ENCODE assay signal across 16 mouse cellular contexts in genomic region chr6:139108263-139108662, GRCm38 (mm10).
"Had no signal": no experiment of that assay in that cellular context is flagged by ENCODE, and none has a peak within 500 bp of the region (broad histone marks: within the 10 kb centered on the region; RNA-seq: fewer than 3 reads in every experiment).

No protein-coding gene starts in this region.

- H3K36me3 ChIP-seq: neural tube, embryonic 13.5 days; neural tube, embryonic 15.5 days; stomach, embryonic 15.5 days had no signal

- H3K9ac ChIP-seq: neural tube, embryonic 13.5 days; neural tube, embryonic 15.5 days; stomach, embryonic 15.5 days had no signal

- H3K9me3 ChIP-seq: neural tube, embryonic 13.5 days; neural tube, embryonic 15.5 days; stomach, embryonic 15.5 days had no signal

- DNase-seq: retina, postnatal 1 day; right cerebral cortex, adult 18-20 months; right cerebral cortex, postnatal 14 days; right cerebral cortex, postnatal 25 days; right cerebral cortex, postnatal 4 days; spleen, adult 18-20 months; thymus, adult 18-20 months; thymus, adult 2 months; thymus, postnatal 14 days; thymus, postnatal 25 days; thymus, postnatal 36 days; thymus, postnatal 4 days had no signal

- H3K4me3 ChIP-seq: neural tube, embryonic 13.5 days; neural tube, embryonic 15.5 days; stomach, embryonic 15.5 days had no signal

- H3K27me3 ChIP-seq: neural tube, embryonic 13.5 days; neural tube, embryonic 15.5 days; stomach, embryonic 15.5 days had no signal

- H3K4me2 ChIP-seq: neural tube, embryonic 13.5 days; neural tube, embryonic 15.5 days; stomach, embryonic 15.5 days had no signal

- H3K4me1 ChIP-seq: neural tube, embryonic 13.5 days; neural tube, embryonic 15.5 days; stomach, embryonic 15.5 days had no signal

- H3K27ac ChIP-seq: neural tube, embryonic 13.5 days; neural tube, embryonic 15.5 days; stomach, embryonic 15.5 days; stomach, postnatal 0 days had no signal
